Mouse (Mus musculus) neural tube, embryonic 10.5 days (tissue): ENCODE measurements at regions not wholly inside any gene's neighbourhood (a gene's known extent, or its start where the extent isn't known, plus 50 kb on each side); places are given as distances from the start of the nearest gene placed in this dataset.

Experiments used
- DNase-seq: peaks from one replicate; pipeline ENCODE4 v3.0.0-alpha.2; 2017; ENCODE audit warnings: low spot score; ENCODE audit errors: extremely low spot score

- no peak for DNase-seq
Observed at GRCm38 (mm10) chr1:67359824-67360223, 237.0 kb downstream of the Cps1 start.

- DNase-seq, result no peak
Observed at GRCm38 (mm10) chr1:67366038-67366437, 243.2 kb downstream of the Cps1 start.

- DNase-seq, result no peak
Observed at GRCm38 (mm10) chr1:67366485-67366884, 243.7 kb downstream of the Cps1 start.

- no peak for DNase-seq
Observed at GRCm38 (mm10) chr1:67382366-67382765, 259.5 kb downstream of the Cps1 start.

GRCm38 (mm10) chr1:67385377-67385776 lies 262.6 kb downstream of the Cps1 start:
- DNase-seq, result no peak

GRCm38 (mm10) chr1:67386877-67387276 lies 264.1 kb downstream of the Cps1 start:
- DNase-seq, result no peak

- no peak for DNase-seq
Observed at GRCm38 (mm10) chr1:67397757-67398446, 275.1 kb downstream of the Cps1 start.

GRCm38 (mm10) chr1:67409531-67409930 lies 286.7 kb downstream of the Cps1 start:
- no peak for DNase-seq

GRCm38 (mm10) chr1:67417196-67417595 lies 294.4 kb downstream of the Cps1 start:
- no peak for DNase-seq

- no peak for DNase-seq
Observed at GRCm38 (mm10) chr1:67428398-67428797, 305.6 kb downstream of the Cps1 start.

GRCm38 (mm10) chr1:67450831-67451230 lies 328.0 kb downstream of the Cps1 start:
- no peak for DNase-seq

- no peak for DNase-seq
Observed at GRCm38 (mm10) chr1:67464203-67464602, 341.4 kb downstream of the Cps1 start.

- peak; percentile 16 for DNase-seq
Observed at GRCm38 (mm10) chr1:67465527-67465926, 342.7 kb downstream of the Cps1 start.

GRCm38 (mm10) chr1:67477006-67477405 lies 354.2 kb downstream of the Cps1 start:
- peak; percentile 13 for DNase-seq

- DNase-seq, result no peak
Observed at GRCm38 (mm10) chr1:67477966-67478365, 355.1 kb downstream of the Cps1 start.

- no peak for DNase-seq
Observed at GRCm38 (mm10) chr1:67481974-67482373, 359.1 kb downstream of the Cps1 start.

GRCm38 (mm10) chr1:67504140-67504539 lies 381.3 kb downstream of the Cps1 start:
- no peak for DNase-seq

- no peak for DNase-seq
Observed at GRCm38 (mm10) chr1:67505746-67506145, 382.9 kb downstream of the Cps1 start.

GRCm38 (mm10) chr1:67518295-67518694 lies 395.5 kb downstream of the Cps1 start:
- DNase-seq, result no peak

- DNase-seq, result no peak
Observed at GRCm38 (mm10) chr1:67558728-67559127, 435.9 kb downstream of the Cps1 start.

GRCm38 (mm10) chr1:67559179-67559578 lies 436.4 kb downstream of the Cps1 start:
- no peak for DNase-seq

GRCm38 (mm10) chr1:67571616-67572015 lies 448.8 kb downstream of the Cps1 start:
- DNase-seq, result no peak

- no peak for DNase-seq
Observed at GRCm38 (mm10) chr1:67579732-67580131, 456.9 kb downstream of the Cps1 start.
